Mouse (Mus musculus): ENCODE measurements around the gene Gm20716. TPM values are rescaled to one million over a fixed set of nuclear protein-coding genes. Genes with fewer than 3 reads are reported as not detected.

Gene Gm20716
- polyA plus RNA-seq, 1 experiment from 2014 or later: 15.6 TPM

DNA sequence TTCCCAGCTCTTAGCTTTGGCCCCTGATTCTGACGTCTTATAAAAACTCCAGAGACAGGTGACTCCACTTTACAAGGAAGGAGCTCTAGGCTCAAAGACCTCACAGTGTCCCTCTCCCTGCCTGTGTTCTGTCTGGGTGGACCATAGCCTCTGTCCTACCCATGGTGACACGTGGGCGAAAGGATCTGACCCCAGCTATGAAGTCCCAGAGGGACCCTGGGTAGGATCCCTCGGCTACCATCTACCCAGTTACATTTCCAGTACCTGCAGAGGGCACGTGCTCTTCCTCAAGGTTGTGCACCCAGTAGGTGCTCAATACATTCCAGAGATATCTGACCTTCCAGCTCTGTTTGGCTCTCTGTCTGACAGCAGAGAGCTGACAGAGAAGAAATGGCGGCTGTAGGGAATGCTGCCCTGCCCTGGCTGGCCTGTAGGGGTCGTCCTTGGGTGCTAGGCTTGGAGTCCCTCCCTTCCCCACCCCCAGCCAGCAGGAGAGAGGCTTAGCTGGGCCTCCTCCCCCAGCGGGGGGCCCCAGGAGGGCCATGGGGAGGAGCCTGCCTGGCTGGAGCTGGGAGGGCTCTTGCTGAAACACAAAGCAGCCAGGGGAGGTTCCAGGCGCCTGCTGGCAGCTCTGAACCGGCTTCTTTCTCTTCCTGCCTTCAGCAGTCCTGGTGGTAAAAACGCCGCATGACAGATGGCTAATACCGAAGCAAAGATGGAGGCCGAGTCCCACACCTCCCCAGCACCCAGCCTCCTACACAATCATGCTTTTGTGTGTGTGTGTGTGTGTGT, 75.9 kb downstream of the Gm20716 start:
- peak overlapping the region; percentile 34 for H3K4me3 ChIP-seq

DNA sequence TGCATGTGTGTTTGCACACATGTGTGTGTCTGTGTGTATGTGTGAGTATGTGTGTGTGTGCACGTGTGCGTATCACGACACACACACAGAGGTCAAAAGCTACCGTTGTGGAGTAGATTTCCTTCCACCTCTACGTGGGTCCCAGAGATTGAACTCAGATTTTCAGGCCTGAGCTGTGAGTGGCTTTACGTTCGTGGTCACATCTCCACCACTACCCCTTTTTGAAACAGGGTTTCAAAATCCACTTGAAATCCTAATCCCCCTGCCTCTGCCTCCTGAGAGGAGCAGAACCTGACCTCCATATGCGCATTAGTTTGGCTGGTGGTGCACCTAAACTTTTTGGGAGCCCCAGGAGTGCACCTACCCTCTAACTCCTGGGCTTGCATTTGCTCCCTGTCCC, 80.9 kb downstream of the Gm20716 start:
- Histone ChIP-seq H3K4me3 (no peak overlapping the region), H3K36me3 (no peaks in the 10 kb centered on the region), H3K27ac (no peak overlapping the region), H3K27me3 (ENCODE audit: insufficient read depth, poor library complexity, severe bottlenecking) (no peaks in the 10 kb centered on the region), H3K4me1 (replicated peaks) (peaks cover 36% of the 10 kb centered on the region), H3K9me3 (no peaks in the 10 kb centered on the region)
- 93% methylated on average over 8 of the region's 8 CpGs for WGBS
- DNase-seq (ENCODE audit: low spot score): no peak

More for the DNA sequence above, 75.9 kb downstream of the Gm20716 start:
- Histone ChIP-seq H3K4me1 (replicated peaks) (peaks cover 43% of the 10 kb centered on the region), H3K36me3 (no peaks in the 10 kb centered on the region), H3K27me3 (ENCODE audit: insufficient read depth, poor library complexity, severe bottlenecking) (peaks cover 37% of the 10 kb centered on the region), H3K27ac (peak overlapping the region; percentile 91), H3K9me3 (no peaks in the 10 kb centered on the region)
- DNase-seq (ENCODE audit: low spot score): peak; percentile 94
- WGBS: 20% methylated on average over 14 of the region's 14 CpGs

DNA sequence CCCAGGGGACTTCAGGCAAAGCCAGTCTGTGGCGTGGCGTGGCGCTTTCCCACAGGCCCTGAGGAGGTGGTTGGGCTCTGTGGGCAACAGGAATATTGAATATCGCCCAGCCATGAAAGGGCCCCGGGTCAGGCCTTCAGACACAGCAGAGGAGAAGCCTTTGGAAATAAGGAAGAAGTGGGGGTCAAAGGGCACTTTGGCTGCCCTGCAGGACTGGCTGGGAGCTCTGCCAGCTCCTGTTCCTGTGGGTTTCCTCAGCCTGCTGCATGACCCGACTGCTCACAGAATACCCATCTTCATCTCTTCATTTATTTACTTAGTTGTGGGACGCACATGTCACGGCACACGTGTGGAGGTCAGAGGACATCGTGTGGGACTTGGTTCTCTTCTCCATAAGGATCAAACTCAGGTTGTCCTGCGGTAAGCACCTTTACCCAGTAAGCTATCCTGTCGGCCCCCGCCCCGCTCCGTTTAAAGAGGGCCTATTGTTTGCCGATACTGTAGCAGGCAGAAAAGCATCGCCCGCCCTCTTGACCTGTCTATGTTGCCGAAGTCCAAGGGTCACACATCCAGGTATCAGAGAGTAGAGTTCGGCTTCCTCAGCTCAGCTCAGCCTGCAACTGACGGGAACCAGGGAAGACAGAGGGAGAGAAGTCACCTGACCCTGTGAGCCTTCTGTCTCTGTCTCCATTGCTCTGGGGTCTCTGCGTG, 82.3 kb downstream of the Gm20716 start:
- Histone ChIP-seq H3K27ac (peak overlapping the region; percentile 51), H3K4me3 (no peak overlapping the region), H3K4me1 (replicated peaks) (peaks cover 31% of the 10 kb centered on the region), H3K36me3 (no peaks in the 10 kb centered on the region), H3K9me3 (no peaks in the 10 kb centered on the region), H3K27me3 (ENCODE audit: insufficient read depth, poor library complexity, severe bottlenecking) (no peaks in the 10 kb centered on the region)
- peak; percentile 23 for DNase-seq (ENCODE audit: low spot score)
- 50% methylated on average over 22 of the region's 22 CpGs for WGBS

DNA sequence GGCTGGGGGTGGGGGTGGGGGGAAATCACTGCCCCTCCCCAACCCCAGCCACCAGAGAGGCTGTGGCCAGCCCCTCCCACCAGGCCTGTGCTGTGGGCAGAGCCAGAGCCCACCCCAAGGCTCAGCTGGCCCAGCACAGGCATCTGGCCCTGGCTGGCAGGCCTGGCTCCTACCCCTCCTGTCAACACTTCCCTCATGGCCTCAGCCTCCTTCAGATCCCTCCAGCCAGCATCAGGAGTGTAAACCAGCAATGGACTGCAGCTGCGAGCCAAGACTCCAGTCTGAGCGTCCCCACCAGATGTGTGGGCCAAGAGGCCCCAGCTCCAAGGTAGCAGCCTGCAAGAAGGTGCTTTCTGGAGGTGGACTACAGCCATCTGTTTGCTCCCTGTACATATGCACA, 84.7 kb downstream of the Gm20716 start:
- no peaks in the 10 kb centered on the region for H3K9me3 ChIP-seq
- H3K27ac ChIP-seq: no peak overlapping the region
- DNase-seq (ENCODE audit: low spot score): no peak
- peaks cover 29% of the 10 kb centered on the region for H3K4me1 ChIP-seq (replicated peaks)
- 62% methylated on average over 2 of the region's 2 CpGs for WGBS
- no peak overlapping the region for H3K4me3 ChIP-seq
- no peaks in the 10 kb centered on the region for H3K36me3 ChIP-seq
- H3K27me3 ChIP-seq (ENCODE audit: insufficient read depth, poor library complexity, severe bottlenecking): no peaks in the 10 kb centered on the region

DNA sequence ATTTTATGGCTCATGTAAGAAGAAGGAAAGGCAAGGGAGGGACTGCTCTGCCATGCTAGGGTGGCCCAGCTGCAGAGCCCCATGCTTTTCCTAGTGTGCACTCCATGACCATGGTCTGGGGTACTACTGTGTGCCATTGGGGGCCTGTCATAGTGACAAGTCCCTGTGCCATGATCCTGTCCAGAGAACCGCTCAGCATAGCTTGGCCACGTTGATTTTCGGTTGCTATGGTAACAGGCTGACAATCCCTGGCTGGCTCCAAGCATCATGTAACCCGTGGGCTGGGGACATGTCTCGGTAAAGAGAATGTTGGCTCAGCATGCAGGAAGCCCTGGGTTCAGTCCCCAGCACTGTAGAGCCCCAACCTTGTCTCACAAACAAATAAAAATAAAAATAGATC, 86.4 kb downstream of the Gm20716 start:
- WGBS: 51% methylated on average over 5 of the region's 5 CpGs
- H3K9me3 ChIP-seq: no peaks in the 10 kb centered on the region
- no peak for DNase-seq (ENCODE audit: low spot score)
- no peak overlapping the region for H3K4me3 ChIP-seq
- no peak overlapping the region for H3K27ac ChIP-seq
- no peaks in the 10 kb centered on the region for H3K36me3 ChIP-seq
- no peaks in the 10 kb centered on the region for H3K27me3 ChIP-seq (ENCODE audit: insufficient read depth, poor library complexity, severe bottlenecking)
- H3K4me1 ChIP-seq (replicated peaks): peaks cover 29% of the 10 kb centered on the region

DNA sequence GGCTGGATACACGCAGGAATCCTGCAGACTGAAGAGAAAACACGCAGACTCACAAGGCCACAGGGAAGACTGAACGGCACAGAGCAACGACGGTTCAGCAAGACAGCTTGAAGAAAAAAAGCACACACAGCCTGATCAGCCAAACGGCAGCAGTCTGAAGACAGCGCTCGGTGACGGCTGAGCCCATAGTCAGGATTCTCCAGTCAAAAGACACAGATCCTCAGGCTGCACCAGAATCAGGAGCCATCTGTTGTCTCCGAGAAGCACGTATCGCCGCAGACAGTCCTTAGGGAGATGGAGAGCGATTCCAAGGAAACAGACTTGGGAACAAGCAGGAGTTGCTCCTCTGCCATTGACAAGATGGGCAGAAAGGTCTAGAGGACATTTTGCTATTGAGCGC, 93.0 kb downstream of the Gm20716 start:
- no peak for DNase-seq (ENCODE audit: low spot score)
- Histone ChIP-seq H3K9me3 (no peaks in the 10 kb centered on the region), H3K27me3 (ENCODE audit: insufficient read depth, poor library complexity, severe bottlenecking) (no peaks in the 10 kb centered on the region), H3K36me3 (no peaks in the 10 kb centered on the region), H3K4me1 (replicated peaks) (peaks cover 5% of the 10 kb centered on the region; the same call in 1 of the 2 replicates), H3K4me3 (no peak overlapping the region), H3K27ac (peak overlapping the region; percentile 43; the same call in 1 of the 2 replicates)
- WGBS: 72% methylated on average over 15 of the region's 15 CpGs

Other genes starting within 250 kb of the Gm20716 start
- 0.57 and 0.71 TPM in 2 replicates for gene Ripor3, start 219.7 kb downstream of the Gm20716 start, polyA plus RNA-seq (2016; fragmentation: Nextera tagmentation; extraction: Ambion mirVana)
- gene Pard6b, start 149.4 kb downstream of the Gm20716 start, polyA plus RNA-seq (2016; fragmentation: Nextera tagmentation; extraction: Ambion mirVana): 6.2 and 8.1 TPM in 2 replicates
- 2.3 and 2.7 TPM in 2 replicates for gene Adnp, start 23.3 kb downstream of the Gm20716 start, polyA plus RNA-seq (2016; fragmentation: Nextera tagmentation; extraction: Ambion mirVana)
- 72.3 and 78.8 TPM in 2 replicates for gene Dpm1, start 227 bp upstream of the Gm20716 start, polyA plus RNA-seq (2016; fragmentation: Nextera tagmentation; extraction: Ambion mirVana)
- gene Mocs3, start 258 bp upstream of the Gm20716 start, polyA plus RNA-seq (2016; fragmentation: Nextera tagmentation; extraction: Ambion mirVana): 7.0 and 7.6 TPM in 2 replicates
- gene Kcng1, start 51.4 kb upstream of the Gm20716 start, polyA plus RNA-seq (2016; fragmentation: Nextera tagmentation; extraction: Ambion mirVana): 2.2 and 3.2 TPM in 2 replicates